Mouse (Mus musculus) forebrain, embryonic 12.5 days (tissue): ENCODE measurements around the gene Gm4869. TPM values are rescaled to one million over a fixed set of nuclear protein-coding genes. Genes with fewer than 3 reads are reported as not detected.

Experiments used
- ATAC-seq: fragments of 200-750 bp; cut with Nextera tagmentation; 2 replicates; pipeline ENCODE4 v1.8.0; 2017; ENCODE audit warnings: moderate TSS enrichment; ENCODE audit not compliant: low FRiP score
- H3K27ac ChIP-seq: fragments of 300-500 bp; sonication (generic); 2 replicates; pipeline ENCODE4 v1.5.1; 2016; ENCODE audit warnings: mild to moderate bottlenecking
- H3K27me3 ChIP-seq: fragments of 300-500 bp; sonication (generic); 2 replicates; pipeline ENCODE4 v1.6.1; 2016; ENCODE audit warnings: mild to moderate bottlenecking
- H3K36me3 ChIP-seq: fragments of 300-500 bp; sonication (generic); replicated peaks from 2 replicates; pipeline ENCODE4 v1.6.1; 2016; ENCODE audit warnings: mild to moderate bottlenecking
- H3K4me1 ChIP-seq: fragments of 300-500 bp; sonication (generic); 2 replicates; pipeline ENCODE4 v1.6.1; 2016
- H3K4me2 ChIP-seq: fragments of 300-500 bp; sonication (generic); 2 replicates; pipeline ENCODE4 v1.6.1; 2016; ENCODE audit warnings: mild to moderate bottlenecking, moderate library complexity
- H3K4me3 ChIP-seq: fragments of 300-500 bp; sonication (generic); replicated peaks from 2 replicates; pipeline ENCODE4 v1.5.1; 2016; ENCODE audit warnings: mild to moderate bottlenecking
- H3K9ac ChIP-seq: fragments of 300-500 bp; sonication (generic); 2 replicates; pipeline ENCODE4 v1.6.1; 2016; ENCODE audit warnings: mild to moderate bottlenecking
- H3K9me3 ChIP-seq: fragments of 300-500 bp; sonication (generic); 2 replicates; pipeline ENCODE4 v1.6.1; 2016
- WGBS: fragments of 180-500 bp; shearing (Covaris S2); methylation state at CpG from one replicate; pipeline ENCODE4 v1.1.7; 2016; 5-methylcytosine and 5-hydroxymethylcytosine counted together
- polyA plus RNA-seq: library from polyadenylated mRNA; unstranded; fragments of >200 nt; fragmentation: Nextera tagmentation; extraction: Ambion mirVana; gene quantifications from 2 replicates; pipeline ENCODE4 v1.2.1, GENCODE M21; 2016

The Gm4869 gene
- polyA plus RNA-seq, 1 experiment from 2014 or later, result not detected

DNA sequence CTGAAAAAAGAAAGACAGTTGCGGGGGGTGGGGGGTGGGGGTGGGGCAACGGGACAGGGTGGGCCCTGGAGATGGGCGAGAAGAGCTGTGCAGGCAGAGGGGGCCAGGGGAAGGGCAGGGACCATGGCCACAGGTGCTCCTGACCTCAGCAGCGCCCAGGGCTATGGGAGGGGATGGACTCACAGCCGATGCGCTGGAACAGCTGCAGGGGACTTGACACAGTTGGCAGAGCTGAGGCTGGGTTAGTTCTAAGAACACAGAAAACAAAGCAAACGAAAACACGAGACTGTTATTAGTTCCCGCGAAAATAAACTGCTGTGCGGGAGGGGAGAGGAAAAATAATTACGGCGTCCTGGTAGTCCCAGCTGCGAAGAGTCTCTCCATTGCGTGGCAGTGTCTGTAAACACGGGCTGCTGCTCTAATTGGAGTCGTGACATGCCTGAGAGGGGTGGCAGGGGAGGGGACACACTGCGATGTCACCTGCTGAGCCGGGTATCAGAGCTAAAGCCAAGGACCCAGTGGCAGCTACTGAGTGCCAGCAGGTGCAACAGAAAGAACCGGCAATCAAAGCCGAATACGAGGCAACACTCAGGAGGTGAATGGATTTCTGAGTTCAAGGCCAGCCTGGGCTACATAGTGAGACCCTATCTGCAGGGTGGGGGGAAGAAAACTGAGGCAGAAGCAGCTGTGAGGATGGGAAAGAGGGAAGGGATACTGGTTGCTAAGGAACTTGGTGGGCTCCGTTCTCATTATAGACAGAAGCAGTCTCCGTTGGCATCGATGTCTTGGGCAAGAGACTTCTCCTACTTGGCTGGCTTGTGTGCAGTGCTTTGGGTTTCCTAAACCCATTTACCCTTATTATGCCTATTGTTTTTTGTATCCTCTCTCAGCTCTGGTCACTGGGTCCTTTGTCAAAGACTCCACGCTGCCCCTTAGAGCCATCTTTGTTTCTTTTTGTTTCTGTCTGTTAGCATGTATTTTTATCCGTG is 64.9 kb downstream of the Gm4869 start:
- Histone ChIP-seq H3K4me2 (peak overlapping the region; percentile 22; the same call in 1 of the 2 replicates), H3K4me1 (peaks cover 58% of the 10 kb centered on the region), H3K36me3 (no peaks in the 10 kb centered on the region), H3K4me3 (no peak overlapping the region), H3K9me3 (no peaks in the 10 kb centered on the region), H3K9ac (no peak overlapping the region), H3K27ac (peak overlapping the region; percentile 16), H3K27me3 (no peaks in the 10 kb centered on the region)
- ATAC-seq, result no peak
- WGBS, result 46% methylated on average over 27 of the region's 27 CpGs

- no peaks in the 10 kb centered on the region for H3K36me3 ChIP-seq
- no peak overlapping the region for H3K4me2 ChIP-seq
- H3K27ac ChIP-seq, result no peak overlapping the region
- H3K27me3 ChIP-seq, result no peaks in the 10 kb centered on the region
- ATAC-seq, result no peak
- 0 out of 2 replicates have a peak overlapping the region, but pooled peaks have one; percentile 3 for H3K9ac ChIP-seq
- no peak overlapping the region for H3K4me3 ChIP-seq
- H3K9me3 ChIP-seq, result no peaks in the 10 kb centered on the region
- 77% methylated on average over 8 of the region's 8 CpGs for whole genome bisulfite sequencing
- H3K4me1 ChIP-seq, result peaks cover 32% of the 10 kb centered on the region
Observed at GRCm38 (mm10) chr5:140513921-140514320, 68.5 kb downstream of the Gm4869 start.

DNA sequence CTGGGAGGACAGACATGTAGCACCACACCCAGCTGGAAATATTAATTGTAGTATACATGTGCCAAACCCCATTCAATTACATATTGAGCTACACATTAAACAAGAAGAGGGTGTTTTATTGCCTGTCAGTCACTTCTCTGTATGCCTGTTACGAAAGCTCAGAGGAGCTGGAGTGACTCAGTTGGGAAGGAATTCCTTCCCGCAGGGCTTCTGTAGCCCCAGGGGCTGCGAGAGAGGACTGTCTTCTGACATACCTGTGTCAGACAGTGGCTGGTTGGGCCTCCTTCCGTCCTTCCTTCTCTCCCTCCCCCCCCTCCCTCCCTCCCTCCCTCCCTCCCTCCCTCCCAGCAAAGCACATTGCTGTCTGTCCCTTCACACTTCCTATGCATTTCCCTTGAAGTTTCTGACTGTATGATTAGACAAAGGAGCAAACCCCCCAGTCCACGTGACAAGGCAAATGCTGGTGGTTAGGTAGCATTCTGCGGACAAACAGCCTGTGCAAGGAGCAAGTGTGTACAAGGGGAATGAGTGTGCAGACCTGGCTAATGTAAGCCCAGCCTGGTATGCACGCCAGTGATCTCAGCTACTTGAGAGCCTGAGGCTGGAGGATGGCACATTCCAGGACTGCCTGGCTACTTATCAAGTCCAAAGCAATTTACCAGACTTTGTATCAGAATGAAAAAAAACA is 69.5 kb downstream of the Gm4869 start:
- no peak overlapping the region for H3K4me2 ChIP-seq

DNA sequence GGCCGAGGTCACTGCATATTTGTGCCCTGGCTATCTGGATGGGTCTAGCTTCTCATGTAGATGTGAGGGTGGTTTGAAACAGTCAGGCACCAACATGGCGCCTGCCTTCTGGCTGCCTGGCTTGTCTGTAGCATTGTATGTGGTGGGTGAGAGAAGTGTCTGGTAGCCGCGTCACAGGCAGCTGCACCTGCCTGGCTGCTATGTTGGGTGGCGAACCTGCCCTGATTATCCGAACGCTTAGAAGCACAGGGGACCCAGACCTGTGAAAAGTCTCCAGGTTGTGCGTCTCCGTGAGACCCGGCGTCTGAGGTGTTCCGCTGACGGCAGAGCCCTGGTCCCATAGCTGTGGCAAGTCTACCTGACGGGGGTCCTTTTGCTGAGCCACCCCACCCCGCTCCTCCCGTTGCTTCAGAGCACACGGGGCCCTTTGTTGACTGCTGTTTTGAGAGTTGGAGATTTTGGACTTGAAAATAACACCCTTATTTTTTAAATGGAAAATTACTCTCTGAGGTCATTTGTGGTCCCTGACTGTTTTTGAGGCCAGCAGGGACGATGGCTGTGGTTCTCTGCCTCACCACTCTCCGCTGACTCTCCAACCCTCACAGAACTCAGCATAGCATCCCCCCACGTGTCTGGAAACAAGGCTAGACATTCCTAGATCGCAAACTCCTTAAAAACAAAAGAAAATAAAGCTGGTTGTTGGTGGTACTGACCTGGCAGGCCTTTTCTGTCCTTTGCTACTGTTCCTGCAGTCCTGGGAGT is 71.9 kb downstream of the Gm4869 start:
- no peak overlapping the region for H3K27ac ChIP-seq
- no peak overlapping the region for H3K9ac ChIP-seq
- H3K27me3 ChIP-seq, result no peaks in the 10 kb centered on the region
- H3K36me3 ChIP-seq, result no peaks in the 10 kb centered on the region
- H3K4me1 ChIP-seq, result peaks cover 11% of the 10 kb centered on the region; the same call in 1 of the 2 replicates
- H3K4me2 ChIP-seq, result no peak overlapping the region
- H3K9me3 ChIP-seq, result no peaks in the 10 kb centered on the region
- 91% methylated on average over 21 of the region's 21 CpGs for WGBS
- H3K4me3 ChIP-seq, result no peak overlapping the region
- ATAC-seq, result no peak

More for the DNA sequence above, 69.5 kb downstream of the Gm4869 start:
- H3K4me1 ChIP-seq, result peaks cover 23% of the 10 kb centered on the region
- H3K9me3 ChIP-seq, result no peaks in the 10 kb centered on the region
- no peak overlapping the region for H3K4me3 ChIP-seq
- WGBS, result 61% methylated on average over 7 of the region's 7 CpGs
- H3K27ac ChIP-seq, result peak overlapping the region; percentile 31; the same call in 1 of the 2 replicates
- H3K9ac ChIP-seq, result no peak overlapping the region
- H3K36me3 ChIP-seq, result no peaks in the 10 kb centered on the region
- no peak for ATAC-seq
- H3K27me3 ChIP-seq, result no peaks in the 10 kb centered on the region

DNA sequence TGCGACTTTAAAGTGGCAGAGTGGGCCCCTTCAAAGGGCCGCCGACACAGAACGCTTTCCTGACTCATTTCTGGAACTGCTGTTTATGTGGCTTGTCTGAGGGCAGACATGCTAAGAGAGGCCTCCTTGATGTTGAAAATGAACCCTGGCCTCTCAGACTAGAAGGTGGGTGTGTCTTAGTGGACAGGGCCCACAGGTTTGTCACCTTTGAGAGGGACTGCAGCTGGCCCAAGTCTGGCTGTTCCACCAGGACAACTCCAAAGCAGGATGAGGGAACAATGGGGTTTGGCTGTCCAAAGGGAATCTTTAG is 72.4 kb downstream of the Gm4869 start:
- H3K4me2 ChIP-seq, result no peak overlapping the region
- no peak overlapping the region for H3K4me3 ChIP-seq
- no peak overlapping the region for H3K27ac ChIP-seq
- no peak for ATAC-seq
- H3K27me3 ChIP-seq, result no peaks in the 10 kb centered on the region
- no peaks in the 10 kb centered on the region for H3K36me3 ChIP-seq
- no peak overlapping the region for H3K9ac ChIP-seq
- peaks cover 11% of the 10 kb centered on the region; the same call in 1 of the 2 replicates for H3K4me1 ChIP-seq
- 89% methylated on average over 4 of the region's 4 CpGs for WGBS
- H3K9me3 ChIP-seq, result no peaks in the 10 kb centered on the region

DNA sequence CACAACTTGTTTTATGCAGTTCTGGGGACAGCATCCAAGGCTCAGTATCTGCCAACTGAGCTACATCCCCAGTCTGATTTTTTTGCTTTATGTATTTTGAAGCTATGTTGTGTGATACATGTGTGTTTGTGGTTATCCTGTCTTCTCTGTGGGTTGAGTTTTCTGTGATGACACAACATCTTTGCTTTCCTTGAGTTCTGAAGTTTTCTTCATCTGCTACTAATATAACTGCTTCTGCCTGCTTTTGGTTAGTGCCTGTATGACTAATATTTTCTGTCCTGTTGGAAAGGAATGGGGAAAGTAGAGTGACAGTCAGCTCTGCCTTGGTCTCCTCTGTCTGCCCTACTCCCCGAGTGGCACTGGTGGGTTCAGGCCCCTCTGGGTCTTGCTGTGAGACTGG is 75.8 kb downstream of the Gm4869 start:
- Histone ChIP-seq H3K9ac (no peak overlapping the region), H3K27ac (no peak overlapping the region), H3K4me2 (no peak overlapping the region), H3K9me3 (no peaks in the 10 kb centered on the region), H3K4me1 (no peaks in the 10 kb centered on the region), H3K36me3 (peaks cover 16% of the 10 kb centered on the region), H3K27me3 (no peaks in the 10 kb centered on the region), H3K4me3 (no peak overlapping the region)
- no peak for ATAC-seq
- WGBS, result 87% methylated on average over 1 of the region's 1 CpGs

- 82% methylated on average over 2 of the region's 2 CpGs for WGBS
Observed at GRCm38 (mm10) chr5:140526754-140527153, 81.3 kb downstream of the Gm4869 start.

DNA sequence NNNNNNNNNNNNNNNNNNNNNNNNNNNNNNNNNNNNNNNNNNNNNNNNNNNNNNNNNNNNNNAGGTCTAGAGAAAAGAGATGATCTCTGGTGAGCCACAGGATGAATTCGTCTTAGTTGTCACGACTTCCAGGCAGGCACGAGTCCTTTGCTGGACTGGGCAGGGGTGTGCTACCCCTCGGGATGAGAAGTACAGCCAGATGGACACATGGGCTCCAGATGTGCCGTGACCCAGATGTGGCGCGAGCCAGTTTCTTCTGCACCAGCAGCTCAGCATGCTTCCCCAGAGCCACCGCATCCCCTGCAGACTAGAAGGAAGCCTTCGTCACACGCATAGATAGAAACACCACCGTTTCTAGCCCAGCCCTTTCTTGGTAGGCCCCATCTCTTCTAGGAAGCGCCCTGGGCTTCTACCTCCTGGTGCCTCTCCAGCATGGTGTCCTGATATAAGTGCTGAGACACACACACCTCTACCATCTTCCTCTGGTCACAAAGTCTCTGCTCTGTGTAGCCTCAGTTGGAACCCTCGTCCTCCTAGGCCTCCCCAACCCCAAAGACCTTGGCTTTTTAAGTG is 92.8 kb downstream of the Gm4869 start:
- H3K4me2 ChIP-seq, result no peak overlapping the region
- no peaks in the 10 kb centered on the region for H3K36me3 ChIP-seq
- no peaks in the 10 kb centered on the region for H3K27me3 ChIP-seq
- H3K4me3 ChIP-seq, result no peak overlapping the region
- H3K9ac ChIP-seq, result no peak overlapping the region
- peaks cover 6% of the 10 kb centered on the region for H3K4me1 ChIP-seq
- H3K9me3 ChIP-seq, result no peaks in the 10 kb centered on the region
- 73% methylated on average over 13 of the region's 13 CpGs for WGBS
- no peak for ATAC-seq
- no peak overlapping the region for H3K27ac ChIP-seq

More at GRCm38 (mm10) chr5:140526754-140527153, 81.3 kb downstream of the Gm4869 start:
- no peak for ATAC-seq
- no peak overlapping the region for H3K9ac ChIP-seq
- H3K9me3 ChIP-seq, result no peaks in the 10 kb centered on the region
- no peak overlapping the region for H3K4me2 ChIP-seq
- no peak overlapping the region for H3K4me3 ChIP-seq
- H3K36me3 ChIP-seq, result peaks cover 26% of the 10 kb centered on the region
- H3K27ac ChIP-seq, result no peak overlapping the region
- H3K4me1 ChIP-seq, result no peaks in the 10 kb centered on the region
- H3K27me3 ChIP-seq, result no peaks in the 10 kb centered on the region

GRCm38 (mm10) chr5:140540106-140540505 is 94.7 kb downstream of the Gm4869 start:
- Histone ChIP-seq H3K36me3 (no peaks in the 10 kb centered on the region), H3K4me3 (no peak overlapping the region), H3K4me2 (no peak overlapping the region), H3K27ac (no peak overlapping the region), H3K9ac (no peak overlapping the region), H3K9me3 (no peaks in the 10 kb centered on the region), H3K27me3 (no peaks in the 10 kb centered on the region), H3K4me1 (peaks cover 6% of the 10 kb centered on the region)
- WGBS, result 13% methylated on average over 8 of the region's 8 CpGs
- ATAC-seq, result peak; percentile 67; the same call in 1 of the 2 replicates

DNA sequence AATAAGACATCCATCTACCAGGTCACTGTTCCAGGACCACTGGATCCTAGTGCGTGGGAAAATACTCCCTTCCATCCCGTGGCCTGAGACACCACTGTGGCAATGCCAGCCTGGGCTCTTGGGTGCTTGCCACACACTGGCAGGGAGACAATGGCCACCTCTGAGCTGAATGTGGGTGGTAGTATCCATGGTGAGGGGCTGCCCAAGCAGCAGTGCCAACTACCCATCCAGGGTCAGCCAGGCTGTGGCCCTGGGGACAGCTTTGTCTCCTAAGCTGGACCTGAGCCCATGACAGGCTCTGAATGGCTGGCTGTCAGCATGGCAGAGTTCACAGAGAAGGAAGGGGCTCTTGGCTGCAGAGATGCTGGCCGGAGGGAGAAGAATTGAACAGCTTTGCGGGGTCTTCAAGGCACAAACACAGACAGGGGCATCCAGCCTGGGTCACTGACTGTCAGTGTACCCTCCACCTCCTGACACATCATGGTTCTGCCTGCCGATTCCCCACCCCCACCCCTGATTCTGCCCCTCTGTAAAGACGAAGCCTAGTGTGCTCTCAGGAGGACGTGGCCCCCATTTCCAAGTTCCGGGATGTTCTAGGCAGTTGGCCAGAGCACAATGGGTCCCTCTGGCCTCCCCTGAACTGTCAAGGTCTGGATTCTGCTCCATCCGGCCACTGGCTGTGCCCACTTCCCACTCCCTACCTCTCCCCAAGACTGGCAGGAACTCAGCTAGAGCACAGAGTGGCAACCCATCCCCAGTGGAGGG is 97.5 kb downstream of the Gm4869 start:
- Histone ChIP-seq H3K9ac (no peak overlapping the region), H3K9me3 (no peaks in the 10 kb centered on the region), H3K4me1 (peaks cover 8% of the 10 kb centered on the region), H3K36me3 (no peaks in the 10 kb centered on the region), H3K27me3 (no peaks in the 10 kb centered on the region), H3K27ac (no peak overlapping the region), H3K4me2 (no peak overlapping the region), H3K4me3 (no peak overlapping the region)
- WGBS, result 73% methylated on average over 9 of the region's 9 CpGs
- ATAC-seq, result no peak
